Mouse (Mus musculus) small intestine, adult 2 months (tissue): ENCODE measurements around the gene Pdia5.

ENCODE experiments used
- CTCF ChIP-seq: fragments of 200-500 bp; IDR thresholded peaks from 2 replicates; pipeline ENCODE4 v1.5.1; 2012; ENCODE audit warnings: low read depth, mild to moderate bottlenecking, control low read depth, inconsistent platforms, low read length, moderate library complexity, mixed read lengths; ENCODE audit not compliant: insufficient replicate concordance, insufficient read length; ENCODE audit errors: extremely low read depth
- POLR2A ChIP-seq: fragments of 200-500 bp; IDR thresholded peaks from 2 replicates; pipeline ENCODE4 v1.6.1; 2012; ENCODE audit warnings: low read depth, mild to moderate bottlenecking, control low read depth, inconsistent platforms, low read length, moderate library complexity

DNA sequence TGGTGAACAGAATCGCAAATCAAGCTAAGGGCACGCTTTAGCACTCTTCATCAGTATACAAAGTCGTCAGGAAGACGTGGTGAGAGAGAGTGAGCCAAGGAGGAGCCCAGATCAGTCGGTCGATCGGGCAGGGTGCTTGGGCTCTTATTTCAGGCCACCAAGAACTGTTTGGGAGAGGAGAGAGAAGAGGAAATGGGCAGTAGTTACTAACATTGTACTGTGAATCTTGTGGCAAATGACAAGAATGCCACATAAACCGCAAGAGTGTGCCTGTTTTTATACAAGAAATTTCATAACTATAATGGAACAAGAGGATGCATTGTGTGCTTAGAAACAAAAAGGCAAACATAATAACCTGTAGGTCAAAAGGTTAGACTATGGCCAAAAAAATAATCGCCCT lies 110.6 kb downstream of the Pdia5 start:
- TF ChIP-seq CTCF = no peak
- TF ChIP-seq POLR2A = no peak
